Mouse (Mus musculus) stomach, postnatal 0 days (tissue): ENCODE results near the gene Ppard.

Experiments used
- CTCF ChIP-seq: IDR thresholded peaks from 2 replicates; pipeline ENCODE4 v1.5.1; 2016; ENCODE audit warnings: antibody characterized with exemption, low read depth, mild to moderate bottlenecking, moderate library complexity
- EP300 ChIP-seq: optimal IDR thresholded peaks from 2 replicates; pipeline ENCODE3; 2016; ENCODE audit warnings: antibody characterized with exemption

GRCm38 (mm10) chr17:28224615-28225014 lies 7.9 kb upstream of the Ppard start:
- TF ChIP-seq CTCF = no peak
- TF ChIP-seq EP300 = no peak
